Mouse (Mus musculus): Measurements from ENCODE around the gene Trp53i11. TPM values are rescaled to one million over a fixed set of nuclear protein-coding genes. Genes with fewer than 3 reads are reported as not detected.
A peak's percentile ranks its signal among the peaks of the same experiment; 100 is the strongest.

The Trp53i11 gene
- polyA plus RNA-seq, 1 experiment from 2014 or later = 23.6 TPM

- no peaks in the 10 kb centered on the region for H3K36me3 ChIP-seq (ENCODE audit: control insufficient read depth, insufficient read depth, low read length)
- ATAC-seq (replicated peaks; ENCODE audit: insufficient number of reproducible peaks, low FRiP score, low TSS enrichment) = no peak
- H3K4me2 ChIP-seq = no peak overlapping the region
- H3K9me3 ChIP-seq (replicated peaks; ENCODE audit: control insufficient read depth, low read length) = no peaks in the 10 kb centered on the region
- H3K9ac ChIP-seq (ENCODE audit: low read depth, low read length) = no peak overlapping the region
- 0 out of 2 replicates have a peak, but pooled peaks cover 9% of the 10 kb centered on the region for H3K4me1 ChIP-seq (ENCODE audit: control insufficient read depth, insufficient read depth, low read length)
- H3K27ac ChIP-seq (ENCODE audit: low read depth, low read length) = no peak overlapping the region
- no peak overlapping the region for H3K4me3 ChIP-seq (ENCODE audit: low read depth, low read length)
- H3K27me3 ChIP-seq (ENCODE audit: control insufficient read depth, insufficient read depth, low read length) = peaks cover 48% of the 10 kb centered on the region
- 81% methylated on average over 2 of the region's 2 CpGs for WGBS (ENCODE audit: insufficient replicate concordance)
Measured at GRCm38 (mm10) chr2:93175721-93176120, 11.6 kb upstream of the Trp53i11 start.

DNA sequence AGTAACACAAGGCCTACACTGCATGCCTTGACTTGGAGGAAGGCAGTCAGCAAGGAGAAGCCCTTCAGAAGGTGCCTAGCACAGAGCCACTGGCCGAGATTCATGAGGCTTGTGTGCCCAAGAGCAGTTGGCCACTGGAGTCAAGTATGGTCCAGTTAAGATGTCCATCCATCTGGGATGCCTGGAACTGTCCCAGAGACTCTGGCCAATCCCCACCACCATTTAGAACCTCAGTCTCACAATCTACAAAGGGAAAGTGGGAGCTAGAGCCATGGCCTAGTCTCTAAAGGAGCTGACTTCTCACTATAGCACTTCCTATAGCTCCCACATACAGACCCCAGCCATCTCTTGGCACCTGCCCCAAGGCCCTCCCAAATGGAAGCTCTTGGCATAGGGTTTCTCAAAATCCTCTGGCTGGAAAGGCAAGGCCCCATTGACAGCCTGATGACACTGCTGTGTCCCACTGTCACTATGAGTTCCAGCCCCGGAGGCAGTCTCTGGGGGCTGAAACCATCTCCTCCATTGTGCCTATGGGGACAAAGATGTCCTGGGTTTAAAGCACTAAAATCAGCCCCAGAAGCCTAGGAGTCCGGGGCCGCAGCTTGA is 11.1 kb upstream of the Trp53i11 start:
- peak overlapping the region; percentile 17; the same call in 1 of the 2 replicates for H3K4me2 ChIP-seq
- no peaks in the 10 kb centered on the region for H3K9me3 ChIP-seq (replicated peaks; ENCODE audit: control insufficient read depth, low read length)
- H3K4me3 ChIP-seq (ENCODE audit: low read depth, low read length) = no peak overlapping the region
- no peak for ATAC-seq (replicated peaks; ENCODE audit: insufficient number of reproducible peaks, low FRiP score, low TSS enrichment)
- H3K9ac ChIP-seq (ENCODE audit: low read depth, low read length) = no peak overlapping the region
- H3K27ac ChIP-seq (ENCODE audit: low read depth, low read length) = no peak overlapping the region
- no peaks in the 10 kb centered on the region for H3K36me3 ChIP-seq (ENCODE audit: control insufficient read depth, insufficient read depth, low read length)
- H3K27me3 ChIP-seq (ENCODE audit: control insufficient read depth, insufficient read depth, low read length) = peaks cover 49% of the 10 kb centered on the region
- H3K4me1 ChIP-seq (ENCODE audit: control insufficient read depth, insufficient read depth, low read length) = 0 out of 2 replicates have a peak, but pooled peaks cover 9% of the 10 kb centered on the region
- WGBS (ENCODE audit: insufficient replicate concordance) = 30% methylated on average over 4 of the region's 4 CpGs

- no peak overlapping the region for H3K27ac ChIP-seq (ENCODE audit: low read depth, low read length)
- WGBS (ENCODE audit: insufficient replicate concordance) = 5% methylated on average over 17 of the region's 17 CpGs
- peaks cover 55% of the 10 kb centered on the region for H3K27me3 ChIP-seq (ENCODE audit: control insufficient read depth, insufficient read depth, low read length)
- no peak overlapping the region for H3K9ac ChIP-seq (ENCODE audit: low read depth, low read length)
- no peaks in the 10 kb centered on the region for H3K36me3 ChIP-seq (ENCODE audit: control insufficient read depth, insufficient read depth, low read length)
- H3K4me1 ChIP-seq (ENCODE audit: control insufficient read depth, insufficient read depth, low read length) = 0 out of 2 replicates have a peak, but pooled peaks cover 9% of the 10 kb centered on the region
- ATAC-seq (replicated peaks; ENCODE audit: insufficient number of reproducible peaks, low FRiP score, low TSS enrichment) = no peak
- H3K4me2 ChIP-seq = peak overlapping the region; percentile 17
- no peaks in the 10 kb centered on the region for H3K9me3 ChIP-seq (replicated peaks; ENCODE audit: control insufficient read depth, low read length)
- no peak overlapping the region for H3K4me3 ChIP-seq (ENCODE audit: low read depth, low read length)
Measured at GRCm38 (mm10) chr2:93176871-93177667, 10.3 kb upstream of the Trp53i11 start.

DNA sequence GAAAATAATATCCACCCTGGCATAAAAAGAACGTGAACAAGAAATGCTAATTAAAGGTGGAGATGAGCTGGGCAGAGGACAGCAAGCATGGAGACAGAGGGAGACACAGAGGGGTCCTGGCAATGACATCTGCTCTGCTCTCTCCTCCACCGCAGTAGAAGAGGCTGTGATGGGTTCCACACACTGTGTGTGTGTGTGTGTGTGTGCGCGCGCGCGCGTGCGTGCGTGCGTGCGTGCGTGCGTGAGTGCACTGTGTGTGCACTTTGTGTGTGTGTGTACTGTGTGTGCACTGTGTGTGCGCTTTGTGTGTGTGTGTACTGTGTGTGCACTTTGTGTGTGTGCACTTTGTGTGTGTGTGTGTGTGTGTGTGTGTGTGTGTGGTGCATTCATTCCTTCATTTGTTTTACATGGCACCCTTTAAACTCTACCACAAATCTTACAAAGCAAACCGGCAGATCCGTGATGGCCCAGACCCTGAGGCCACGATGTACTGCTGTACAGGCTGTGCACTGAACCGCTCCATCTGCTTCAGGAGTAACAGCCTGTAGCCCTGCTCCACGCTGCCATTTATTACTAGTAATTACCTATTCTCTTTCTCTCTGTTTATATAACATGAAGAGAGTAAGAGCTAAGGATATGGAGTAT is 9.6 kb upstream of the Trp53i11 start:
- Histone ChIP-seq H3K4me1 (ENCODE audit: control insufficient read depth, insufficient read depth, low read length) (0 out of 2 replicates have a peak, but pooled peaks cover 11% of the 10 kb centered on the region), H3K9ac (ENCODE audit: low read depth, low read length) (no peak overlapping the region), H3K4me2 (no peak overlapping the region), H3K27me3 (ENCODE audit: control insufficient read depth, insufficient read depth, low read length) (peaks cover 59% of the 10 kb centered on the region), H3K4me3 (ENCODE audit: low read depth, low read length) (no peak overlapping the region), H3K9me3 (replicated peaks; ENCODE audit: control insufficient read depth, low read length) (no peaks in the 10 kb centered on the region), H3K36me3 (ENCODE audit: control insufficient read depth, insufficient read depth, low read length) (no peaks in the 10 kb centered on the region), H3K27ac (ENCODE audit: low read depth, low read length) (no peak overlapping the region)
- 80% methylated on average over 20 of the region's 20 CpGs for WGBS (ENCODE audit: insufficient replicate concordance)
- no peak for ATAC-seq (replicated peaks; ENCODE audit: insufficient number of reproducible peaks, low FRiP score, low TSS enrichment)

DNA sequence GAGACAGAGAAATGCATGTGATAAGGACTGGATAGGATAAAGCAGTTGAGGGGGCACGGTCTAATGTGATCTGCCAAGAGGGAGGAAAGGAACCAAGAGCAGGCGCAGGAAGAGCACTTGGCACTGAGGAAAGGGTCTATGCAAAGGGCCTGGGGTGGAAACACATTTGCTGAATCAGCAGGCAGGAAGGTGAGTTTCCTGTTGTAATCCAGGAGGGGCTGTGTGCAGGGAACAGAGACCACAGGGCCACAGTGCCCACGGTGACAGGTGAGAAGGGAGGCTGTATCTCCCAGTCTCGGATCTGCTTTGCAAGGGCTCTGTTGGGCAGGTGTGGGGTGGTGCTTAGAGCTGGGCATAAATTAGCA is 9.1 kb upstream of the Trp53i11 start:
- Histone ChIP-seq H3K4me2 (no peak overlapping the region), H3K4me3 (ENCODE audit: low read depth, low read length) (no peak overlapping the region), H3K4me1 (ENCODE audit: control insufficient read depth, insufficient read depth, low read length) (0 out of 2 replicates have a peak, but pooled peaks cover 13% of the 10 kb centered on the region), H3K27ac (ENCODE audit: low read depth, low read length) (no peak overlapping the region), H3K9ac (ENCODE audit: low read depth, low read length) (no peak overlapping the region), H3K36me3 (ENCODE audit: control insufficient read depth, insufficient read depth, low read length) (no peaks in the 10 kb centered on the region), H3K9me3 (replicated peaks; ENCODE audit: control insufficient read depth, low read length) (no peaks in the 10 kb centered on the region), H3K27me3 (ENCODE audit: control insufficient read depth, insufficient read depth, low read length) (peaks cover 59% of the 10 kb centered on the region)
- no peak for ATAC-seq (replicated peaks; ENCODE audit: insufficient number of reproducible peaks, low FRiP score, low TSS enrichment)
- WGBS (ENCODE audit: insufficient replicate concordance) = 76% methylated on average over 4 of the region's 4 CpGs

DNA sequence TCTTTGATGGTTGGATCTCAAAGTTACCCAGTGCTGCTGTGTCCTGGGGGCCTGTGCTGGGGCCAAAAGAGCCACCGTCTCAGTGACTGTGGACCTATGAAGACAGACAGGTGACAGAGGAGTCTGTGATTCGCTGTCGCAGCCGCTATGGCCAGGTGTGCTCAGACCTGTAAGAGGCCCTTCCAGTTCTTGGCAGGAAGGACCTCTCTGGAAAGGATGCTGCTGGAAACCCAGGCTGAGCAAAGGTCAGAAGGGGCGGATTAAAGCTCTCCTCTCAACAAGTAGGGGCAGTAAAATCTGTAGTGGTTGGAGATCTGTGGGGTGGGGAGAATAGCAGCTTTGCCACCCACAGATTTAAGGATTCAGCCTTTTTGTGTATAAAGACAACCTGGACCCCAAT is 7.7 kb upstream of the Trp53i11 start:
- Histone ChIP-seq H3K4me1 (ENCODE audit: control insufficient read depth, insufficient read depth, low read length) (0 out of 2 replicates have a peak, but pooled peaks cover 13% of the 10 kb centered on the region), H3K36me3 (ENCODE audit: control insufficient read depth, insufficient read depth, low read length) (no peaks in the 10 kb centered on the region), H3K4me3 (ENCODE audit: low read depth, low read length) (no peak overlapping the region), H3K9ac (ENCODE audit: low read depth, low read length) (no peak overlapping the region), H3K9me3 (replicated peaks; ENCODE audit: control insufficient read depth, low read length) (no peaks in the 10 kb centered on the region), H3K4me2 (no peak overlapping the region), H3K27me3 (ENCODE audit: control insufficient read depth, insufficient read depth, low read length) (peaks cover 65% of the 10 kb centered on the region), H3K27ac (ENCODE audit: low read depth, low read length) (no peak overlapping the region)
- WGBS (ENCODE audit: insufficient replicate concordance) = 56% methylated on average over 5 of the region's 5 CpGs
- no peak for ATAC-seq (replicated peaks; ENCODE audit: insufficient number of reproducible peaks, low FRiP score, low TSS enrichment)

DNA sequence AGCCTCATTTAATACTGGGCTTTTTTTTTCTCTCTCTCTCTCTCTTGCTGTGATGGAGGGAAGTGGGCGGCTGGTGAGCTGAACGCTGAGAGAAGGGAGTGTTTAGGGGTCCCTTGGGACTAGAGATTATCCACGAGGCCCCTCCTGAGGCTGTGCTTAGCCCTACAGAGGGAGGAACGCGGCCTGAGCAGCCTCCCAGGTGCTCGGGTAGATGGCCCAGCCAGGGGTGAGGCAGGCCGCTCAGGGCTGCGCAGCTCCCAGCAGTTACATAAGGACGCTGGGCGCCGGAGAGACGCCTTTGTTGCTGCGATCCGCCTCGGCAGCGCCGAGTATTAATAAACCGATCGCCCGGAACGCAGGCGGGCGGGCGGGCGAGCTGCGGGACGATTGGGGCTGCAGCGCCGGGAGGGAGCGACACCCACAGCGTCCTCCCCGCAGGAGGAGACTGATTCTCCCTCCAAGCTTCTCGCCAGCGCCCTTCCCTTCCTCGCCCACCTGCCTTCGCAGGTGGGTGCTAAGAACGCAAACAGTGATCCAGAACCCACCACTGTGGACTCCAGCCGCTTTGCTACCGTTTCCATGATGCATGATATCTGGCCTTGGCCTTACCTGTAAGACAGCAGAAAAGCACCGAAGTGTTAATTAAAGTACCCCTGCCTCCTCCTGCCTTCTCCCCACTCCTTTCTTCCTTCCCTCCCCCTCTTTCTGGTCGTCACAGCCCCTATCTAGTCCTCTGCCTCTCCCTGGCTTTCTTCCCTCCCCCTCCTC is 7.1 kb upstream of the Trp53i11 start:
- Histone ChIP-seq H3K4me1 (ENCODE audit: control insufficient read depth, insufficient read depth, low read length) (0 out of 2 replicates have a peak, but pooled peaks cover 13% of the 10 kb centered on the region), H3K4me3 (ENCODE audit: low read depth, low read length) (peak overlapping the region; percentile 43), H3K27ac (ENCODE audit: low read depth, low read length) (no peak overlapping the region), H3K27me3 (ENCODE audit: control insufficient read depth, insufficient read depth, low read length) (peaks cover 65% of the 10 kb centered on the region), H3K9ac (ENCODE audit: low read depth, low read length) (peak overlapping the region; percentile 58), H3K9me3 (replicated peaks; ENCODE audit: control insufficient read depth, low read length) (no peaks in the 10 kb centered on the region), H3K4me2 (peak overlapping the region; percentile 71), H3K36me3 (ENCODE audit: control insufficient read depth, insufficient read depth, low read length) (no peaks in the 10 kb centered on the region)
- 2% methylated on average over 41 of the region's 41 CpGs for WGBS (ENCODE audit: insufficient replicate concordance)
- no peak for ATAC-seq (replicated peaks; ENCODE audit: insufficient number of reproducible peaks, low FRiP score, low TSS enrichment)

DNA sequence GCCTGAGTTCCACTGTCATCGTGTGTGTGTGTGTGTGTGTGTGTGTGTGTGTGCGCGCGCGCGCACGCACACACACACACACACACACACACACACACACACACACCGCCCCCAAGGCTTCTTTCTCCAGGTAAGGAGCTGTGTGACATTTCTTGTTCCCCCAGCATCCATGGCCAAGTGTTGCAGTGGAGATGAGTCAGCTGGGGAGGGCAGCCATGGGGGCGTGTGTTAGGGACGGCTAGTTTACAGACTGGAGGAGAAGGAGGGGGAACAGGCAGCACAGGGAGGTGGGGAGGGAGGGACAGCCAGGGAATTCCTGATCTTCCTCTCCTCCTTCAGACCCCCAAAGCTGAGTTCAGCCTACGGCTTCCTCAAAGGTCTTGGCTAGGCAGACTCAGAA is 4.5 kb upstream of the Trp53i11 start:
- no peak for ATAC-seq (replicated peaks; ENCODE audit: insufficient number of reproducible peaks, low FRiP score, low TSS enrichment)
- Histone ChIP-seq H3K9me3 (replicated peaks; ENCODE audit: control insufficient read depth, low read length) (no peaks in the 10 kb centered on the region), H3K4me3 (ENCODE audit: low read depth, low read length) (no peak overlapping the region), H3K27ac (ENCODE audit: low read depth, low read length) (no peak overlapping the region), H3K4me1 (ENCODE audit: control insufficient read depth, insufficient read depth, low read length) (0 out of 2 replicates have a peak, but pooled peaks cover 8% of the 10 kb centered on the region), H3K9ac (ENCODE audit: low read depth, low read length) (no peak overlapping the region), H3K4me2 (no peak overlapping the region), H3K27me3 (ENCODE audit: control insufficient read depth, insufficient read depth, low read length) (peaks cover 55% of the 10 kb centered on the region), H3K36me3 (ENCODE audit: control insufficient read depth, insufficient read depth, low read length) (no peaks in the 10 kb centered on the region)
- WGBS (ENCODE audit: insufficient replicate concordance) = 69% methylated on average over 11 of the region's 11 CpGs

Measured in heart, embryonic 11.5 days (tissue).